Mouse (Mus musculus): ENCODE measurements around the gene Akna.

Gene Akna

DNA sequence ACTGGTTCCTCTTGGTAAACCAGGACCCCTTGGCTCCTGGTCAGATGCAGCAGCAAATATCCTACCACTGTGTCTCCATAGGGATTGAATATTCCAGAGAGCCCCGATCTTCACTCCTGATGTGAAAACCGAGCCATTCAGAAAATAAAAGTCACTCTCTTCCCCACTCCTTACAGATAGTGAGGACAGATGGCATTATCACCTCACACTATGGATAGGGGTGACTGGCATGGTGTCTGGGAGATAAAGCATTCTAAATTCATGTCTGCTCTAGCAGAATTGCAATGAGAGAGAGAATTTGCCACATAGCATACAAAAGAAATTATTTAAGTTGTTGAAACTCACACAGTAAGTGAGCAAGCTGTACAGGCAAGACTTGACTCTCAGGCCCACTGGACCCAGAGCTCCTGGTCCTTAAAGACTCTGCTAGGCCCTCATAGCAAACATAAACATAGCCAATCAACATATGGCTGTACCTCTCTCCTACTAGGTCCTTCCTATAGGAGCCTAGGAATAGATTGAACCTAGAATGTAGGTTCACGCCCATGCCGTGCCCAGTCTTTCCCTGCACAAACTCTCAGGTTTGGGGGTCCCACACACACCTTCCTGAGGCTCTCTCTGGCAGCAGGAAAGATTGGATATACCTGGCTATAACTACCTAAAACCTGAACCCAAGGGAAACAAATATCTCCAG is 20.3 kb downstream of the Akna start:
- no peak for DNase-seq

DNA sequence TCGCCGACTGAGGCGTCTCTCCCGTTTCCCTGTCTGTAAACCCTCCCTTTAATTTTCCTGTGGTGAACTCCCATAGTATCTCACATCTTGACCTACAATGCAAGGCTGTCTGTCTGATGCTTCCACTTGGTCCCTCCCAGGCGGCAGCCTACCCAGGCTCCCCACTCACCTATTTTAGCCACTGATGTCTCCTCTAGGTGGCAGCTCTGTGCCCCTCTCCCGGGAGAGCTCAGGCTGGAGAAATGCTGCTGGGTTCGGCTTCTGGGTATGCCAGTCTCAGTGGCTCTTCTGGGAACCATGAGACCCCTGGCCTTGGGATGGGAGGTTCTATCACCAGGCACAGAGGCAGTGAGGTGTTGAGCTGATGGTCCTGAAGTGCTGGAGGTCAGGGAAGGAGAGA is 25.7 kb downstream of the Akna start:
- no peak for DNase-seq

DNA sequence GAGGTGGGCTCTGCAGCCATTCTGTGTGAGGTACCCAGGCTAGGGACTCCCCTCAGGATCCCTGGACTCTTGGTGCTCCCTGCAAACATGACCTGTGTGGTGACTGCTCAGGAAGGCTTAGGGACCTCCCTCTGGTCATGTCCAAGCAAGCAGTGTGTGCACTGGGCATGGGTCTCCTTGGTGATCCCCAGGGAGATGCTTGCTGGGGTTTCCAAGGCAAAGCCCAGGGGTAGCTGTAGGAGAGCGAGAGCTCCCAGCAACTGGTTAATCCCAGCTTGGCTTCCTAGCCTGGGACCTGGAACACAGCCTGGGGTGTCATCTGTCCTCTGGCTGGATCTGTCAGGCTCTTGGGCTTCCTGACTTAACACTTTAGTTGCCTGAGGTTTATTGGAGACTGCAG is 27.8 kb downstream of the Akna start:
- DNase-seq = no peak

DNA sequence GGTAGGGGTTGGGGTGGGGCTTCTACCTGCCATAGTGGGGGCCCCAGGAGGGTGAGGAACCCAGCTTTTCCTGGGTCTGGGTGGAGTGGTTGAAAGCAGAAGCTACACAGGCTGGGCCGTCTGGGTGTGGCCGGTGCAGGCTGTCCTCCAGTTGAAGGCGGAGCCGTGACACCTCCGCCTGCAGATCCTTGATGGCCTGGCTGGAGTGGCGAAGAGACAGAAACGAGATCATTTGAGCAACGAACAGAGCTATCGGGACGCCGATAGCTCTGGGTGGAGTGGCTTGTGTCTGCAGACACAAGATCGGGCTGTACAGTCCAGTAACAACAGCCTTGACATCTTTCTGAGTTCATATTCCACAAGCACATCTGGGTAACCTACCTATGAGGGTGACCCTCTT is 28.8 kb downstream of the Akna start:
- no peak for DNase-seq

DNA sequence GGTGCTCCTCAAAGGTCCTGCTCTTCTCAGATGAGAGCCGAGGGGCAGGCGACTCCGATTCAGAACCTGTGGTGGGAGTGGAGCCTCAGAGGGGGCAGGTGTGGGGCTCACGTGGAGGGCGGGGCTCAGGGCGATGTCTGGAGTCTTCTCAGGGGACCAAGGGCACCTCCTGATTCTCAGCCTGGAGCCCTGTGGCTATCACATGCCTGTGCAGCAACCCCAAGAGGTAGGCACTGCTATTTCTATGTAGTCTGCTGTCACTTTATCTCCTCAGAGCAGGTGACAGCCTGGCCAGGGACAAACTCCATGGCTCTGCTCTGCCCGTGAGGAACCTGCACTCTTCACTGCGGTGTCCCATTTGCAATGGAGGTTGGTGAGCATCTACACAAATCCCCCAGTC is 29.8 kb downstream of the Akna start:
- DNase-seq = no peak

DNA sequence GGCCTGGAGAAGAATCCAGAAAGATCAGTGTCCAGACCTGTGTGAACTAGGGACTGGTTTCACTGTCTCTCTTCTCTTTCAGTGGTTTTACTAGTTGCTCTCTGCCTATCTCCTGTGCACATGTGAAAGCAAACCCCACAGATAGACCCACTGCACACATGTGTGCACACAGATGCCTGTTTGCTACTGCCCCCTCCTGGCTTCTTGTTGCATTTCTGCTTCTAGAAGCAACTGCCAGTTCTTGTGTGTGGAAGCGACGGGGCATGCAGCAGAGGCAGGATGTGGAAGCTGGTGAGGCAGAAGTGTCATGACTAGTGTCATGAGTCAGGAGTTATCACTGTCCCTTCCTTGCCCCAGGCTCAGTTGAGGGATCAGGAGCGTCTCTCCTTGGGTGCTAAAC is 31.3 kb downstream of the Akna start:
- DNase-seq = peak; percentile 51

DNA sequence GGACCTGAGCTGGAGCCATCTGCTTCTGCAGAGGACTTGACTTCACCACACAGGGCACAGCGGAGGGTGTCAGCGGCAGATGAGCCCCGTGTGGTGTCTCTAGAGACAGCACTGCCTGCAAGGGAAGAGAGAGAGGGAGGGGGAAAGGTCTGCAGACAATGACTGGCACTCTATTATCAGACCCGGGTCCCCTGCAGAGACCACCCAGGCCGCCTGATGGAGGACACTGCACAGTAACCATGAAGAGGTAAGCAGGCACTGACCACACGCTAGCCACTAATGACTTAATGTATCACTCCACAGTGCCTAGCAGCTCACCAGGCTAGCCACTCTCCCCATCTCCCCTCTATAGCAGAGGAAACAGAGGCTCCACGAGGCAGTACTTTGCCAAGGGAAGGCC is 32.3 kb downstream of the Akna start:
- no peak for DNase-seq

DNA sequence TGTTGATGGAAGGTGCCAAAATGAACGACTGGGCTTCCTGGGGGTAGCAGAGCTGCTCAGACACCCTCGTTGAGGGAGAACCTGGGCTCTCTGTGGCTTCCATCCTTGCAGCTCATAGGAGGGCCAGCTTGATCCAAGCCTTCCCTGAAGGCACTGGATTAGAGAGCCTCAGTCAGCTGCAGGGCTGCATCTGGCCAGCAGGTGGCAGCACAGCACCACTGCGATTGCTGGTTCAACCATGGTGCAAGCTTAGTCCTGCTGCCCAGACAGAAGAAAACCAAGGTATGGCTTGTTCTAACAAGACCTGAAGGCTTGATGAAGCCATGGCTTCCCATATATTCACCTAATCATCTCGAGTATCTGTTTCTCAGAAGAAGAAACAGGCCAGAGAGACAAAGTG is 34.6 kb downstream of the Akna start:
- peak; percentile 93 for DNase-seq

DNA sequence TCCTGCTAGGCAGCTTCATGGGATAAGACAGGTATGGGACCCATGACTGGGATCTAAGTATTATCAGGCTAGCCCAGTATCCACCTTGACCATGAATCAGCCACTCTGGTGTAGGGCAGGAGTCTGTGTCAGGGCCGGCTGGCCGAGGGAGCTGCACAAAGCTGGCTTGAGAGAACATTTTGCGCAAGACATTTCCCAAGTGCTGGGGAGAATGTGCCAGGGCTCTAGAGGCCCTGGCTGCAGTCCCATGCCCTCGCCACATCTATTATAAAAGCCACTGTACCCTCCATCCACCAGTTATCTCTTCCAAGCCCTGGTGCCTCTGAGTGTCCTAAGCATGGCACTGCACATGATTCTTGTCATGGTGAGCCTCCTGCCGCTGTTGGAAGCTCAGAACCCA is 41.0 kb downstream of the Akna start, which contains the start of gene Orm2:
Gene Orm2, plus strand, starts transcription at position 300 of the 400 bp plus-strand sequence.
- peak; percentile 65 for DNase-seq

DNA sequence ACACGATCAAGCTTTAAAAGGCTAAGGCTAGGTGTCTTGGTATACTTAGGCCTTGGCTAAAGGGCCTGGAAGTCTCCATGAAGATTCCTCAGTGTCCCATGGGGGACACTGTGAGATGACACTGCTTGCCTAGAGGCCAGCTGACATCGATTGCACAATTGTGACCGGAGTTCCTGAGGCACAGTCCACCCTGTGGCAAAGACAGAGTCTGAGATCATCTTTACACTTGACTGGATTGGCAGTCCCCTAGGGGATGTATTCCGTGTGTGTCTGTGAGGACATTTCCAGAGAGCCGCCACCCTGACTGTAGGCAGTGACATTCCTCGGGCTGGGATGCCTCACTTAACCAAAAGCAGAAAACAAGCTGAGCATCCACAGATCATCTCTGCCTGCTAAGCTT is 43.3 kb downstream of the Akna start:
- DNase-seq = no peak

DNA sequence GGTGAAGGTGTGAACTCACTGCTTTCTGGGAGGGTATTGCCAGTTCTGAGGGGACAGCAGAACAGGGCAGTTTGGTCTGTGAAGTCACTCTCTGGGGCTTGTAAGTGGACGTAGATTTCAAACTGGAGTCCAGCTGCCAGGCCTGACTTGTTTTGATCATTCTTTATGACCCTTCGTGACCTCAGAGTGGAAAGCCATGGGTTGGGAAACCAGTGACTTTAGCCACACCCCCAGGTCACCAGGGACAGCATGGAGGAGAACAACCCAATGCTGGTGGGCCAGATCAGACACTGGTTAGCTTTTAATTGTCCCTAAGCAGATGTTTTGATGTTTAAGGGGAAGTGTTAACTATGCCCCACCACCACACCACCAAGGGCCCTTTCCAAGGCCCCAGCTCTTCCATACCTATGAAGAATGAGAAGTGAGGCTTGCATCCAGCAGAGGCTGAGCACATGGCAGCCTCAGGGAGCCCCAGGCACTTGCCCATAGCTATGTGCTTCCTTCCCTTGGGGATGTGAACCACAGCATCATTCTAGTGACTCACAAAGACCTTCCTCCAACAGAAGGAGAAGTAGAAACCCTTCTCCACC is 46.1 kb downstream of the Akna start:
- peak; percentile 45 for DNase-seq

DNA sequence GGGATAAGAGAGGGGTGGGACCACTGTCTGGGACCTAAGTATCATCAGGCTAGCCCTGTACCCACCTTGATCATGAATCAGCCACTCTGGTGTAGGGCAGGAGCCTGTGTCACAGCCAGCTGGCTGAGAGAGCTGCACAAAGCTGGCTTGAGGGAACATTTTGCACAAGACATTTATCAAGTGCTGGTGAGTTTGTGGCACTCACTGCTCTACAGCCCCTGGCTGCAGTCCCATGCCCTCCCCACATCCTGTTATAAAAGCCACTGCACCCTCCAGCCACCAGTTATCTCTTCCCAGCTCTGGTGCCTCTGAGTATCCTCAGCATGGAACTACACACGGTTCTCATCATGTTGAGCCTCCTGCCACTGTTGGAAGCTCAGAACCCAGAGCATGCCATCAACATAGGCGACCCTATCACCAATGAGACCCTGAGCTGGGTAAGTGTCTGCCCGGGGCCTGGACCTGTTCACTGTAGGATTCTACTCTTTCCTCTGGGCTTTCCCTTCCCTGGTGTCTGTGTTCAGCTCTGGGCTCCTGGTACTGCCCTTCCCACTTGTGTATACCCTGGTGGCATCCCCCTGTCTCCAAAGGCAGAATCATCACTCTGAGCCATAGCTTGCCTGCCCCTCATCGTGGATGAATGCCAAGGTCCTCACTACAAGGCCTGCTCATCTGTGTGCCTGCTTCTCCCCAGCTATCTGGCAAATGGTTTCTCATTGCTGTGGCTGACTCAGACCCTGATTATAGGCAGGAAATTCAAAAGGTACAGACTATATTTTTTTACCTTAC is 47.1 kb downstream of the Akna start, which contains the start of gene Orm3:
Gene Orm3, plus strand, starts transcription at position 286 of the 789 bp plus-strand sequence.
- peak; percentile 33 for DNase-seq

DNA sequence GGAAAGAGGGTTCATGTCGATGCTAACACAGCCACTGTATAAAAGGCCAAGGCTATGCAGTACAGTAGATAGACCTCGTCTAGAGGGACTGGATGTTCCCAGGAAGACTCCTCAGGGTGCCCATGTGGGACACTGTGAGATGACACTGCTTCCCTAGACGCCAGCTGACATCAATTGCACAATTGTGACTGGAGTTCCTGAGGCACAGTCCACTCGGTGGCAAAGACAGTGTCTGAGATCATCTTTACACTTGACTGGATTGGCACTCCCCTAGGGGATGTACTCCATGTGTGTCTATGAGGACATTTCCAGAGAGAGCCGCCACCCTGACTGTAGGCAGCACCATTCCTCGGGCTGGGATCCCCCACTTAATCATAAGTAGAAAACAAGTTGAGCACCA is 54.6 kb downstream of the Akna start:
- DNase-seq = no peak

DNA sequence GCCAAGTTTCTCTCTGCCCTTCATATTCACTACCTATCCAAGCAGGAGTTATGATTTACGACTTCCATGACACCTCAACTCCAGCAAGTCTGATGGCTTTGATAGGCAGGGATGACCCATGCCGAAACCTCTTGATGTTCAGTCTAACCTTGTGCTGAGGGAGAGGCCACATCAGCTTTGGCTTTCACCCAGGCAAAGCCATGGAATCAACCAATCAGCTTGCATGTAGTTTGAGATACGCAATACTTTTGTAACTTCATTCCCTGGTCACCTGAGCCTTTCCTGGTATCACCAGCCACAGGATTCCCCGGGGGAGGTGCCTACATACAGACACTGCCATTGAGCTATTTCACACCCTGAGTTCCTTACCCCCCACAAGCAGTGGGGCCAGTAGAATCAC is 56.5 kb downstream of the Akna start:
- DNase-seq = no peak

DNA sequence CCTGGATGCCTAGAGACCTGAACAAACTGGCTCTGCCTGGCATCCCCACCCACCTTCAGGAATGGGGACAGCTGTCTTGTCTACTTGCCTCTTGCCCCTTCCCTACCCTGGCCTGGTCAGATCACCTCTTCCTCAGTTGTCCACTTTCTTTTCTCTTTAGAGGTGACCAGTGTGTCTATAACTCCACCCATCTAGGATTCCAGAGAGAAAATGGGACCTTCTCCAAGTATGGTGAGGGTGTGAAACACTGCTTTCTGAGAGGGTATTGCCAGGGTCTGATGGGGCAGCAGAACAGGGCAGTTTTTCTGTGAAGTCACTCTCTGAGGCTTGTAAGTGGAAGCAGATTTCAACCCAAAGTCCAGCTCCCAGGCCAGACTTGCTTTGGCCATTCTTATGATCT is 57.9 kb downstream of the Akna start:
- no peak for DNase-seq

DNA sequence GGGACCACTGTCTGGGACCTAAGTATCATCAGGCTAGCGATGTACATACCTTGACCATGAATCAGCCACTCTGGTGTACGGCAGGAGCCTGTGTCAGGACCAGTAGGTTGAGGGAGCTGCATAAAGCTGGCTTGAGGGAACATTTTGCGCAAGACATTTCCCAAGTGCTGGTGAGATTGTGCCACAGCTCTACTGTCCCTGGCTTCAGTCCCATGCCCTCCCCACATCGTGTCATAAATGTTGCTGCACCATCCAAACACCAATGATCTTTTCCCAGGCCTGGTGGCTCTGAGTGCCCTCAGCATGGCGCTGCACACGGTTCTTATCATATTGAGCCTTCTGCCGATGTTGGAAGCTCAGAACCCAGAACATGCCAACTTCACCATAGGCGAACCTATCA is 58.9 kb downstream of the Akna start, which contains the start of gene Orm1:
Gene Orm1, plus strand, starts transcription at position 266 of the 400 bp plus-strand sequence.
- peak; percentile 41 for DNase-seq

DNA sequence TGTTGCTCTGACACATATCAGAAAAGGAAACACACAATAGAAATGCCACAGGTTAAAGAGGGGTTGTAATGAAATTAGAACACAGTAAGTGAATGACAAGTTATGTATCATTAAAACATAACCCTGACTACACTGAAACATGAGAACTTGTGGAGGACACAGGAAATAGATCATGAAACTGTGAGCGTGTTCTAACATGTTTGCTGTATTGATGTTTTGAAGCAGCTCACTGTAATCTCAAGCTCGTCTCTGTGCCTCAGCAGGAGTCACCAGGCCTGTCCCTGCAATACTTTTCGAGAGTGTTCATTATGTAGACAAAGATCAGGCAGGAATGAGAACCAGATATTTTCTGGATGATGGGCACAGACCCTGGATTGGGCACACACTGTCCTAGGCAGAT is 59.5 kb downstream of the Akna start:
- DNase-seq = no peak

DNA sequence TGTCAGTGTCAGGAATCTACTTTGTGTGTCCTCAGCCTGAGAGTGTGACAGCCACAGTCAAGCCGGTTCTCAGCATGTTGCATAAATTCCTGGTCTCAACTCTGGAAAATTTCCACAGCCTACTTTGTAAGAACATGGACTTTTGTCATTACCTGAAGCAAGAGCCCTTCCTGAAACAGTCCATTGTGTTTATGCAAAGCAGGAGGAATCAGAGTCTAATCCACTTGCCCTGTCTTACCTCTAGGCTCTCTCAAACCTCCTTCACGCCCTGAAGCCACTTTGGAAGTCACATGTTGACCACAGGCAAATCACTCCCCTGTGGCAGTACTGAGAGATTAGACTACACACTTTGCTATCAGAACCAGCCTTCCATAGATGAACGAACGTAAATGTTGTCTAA is 60.7 kb downstream of the Akna start:
- no peak for DNase-seq

DNA sequence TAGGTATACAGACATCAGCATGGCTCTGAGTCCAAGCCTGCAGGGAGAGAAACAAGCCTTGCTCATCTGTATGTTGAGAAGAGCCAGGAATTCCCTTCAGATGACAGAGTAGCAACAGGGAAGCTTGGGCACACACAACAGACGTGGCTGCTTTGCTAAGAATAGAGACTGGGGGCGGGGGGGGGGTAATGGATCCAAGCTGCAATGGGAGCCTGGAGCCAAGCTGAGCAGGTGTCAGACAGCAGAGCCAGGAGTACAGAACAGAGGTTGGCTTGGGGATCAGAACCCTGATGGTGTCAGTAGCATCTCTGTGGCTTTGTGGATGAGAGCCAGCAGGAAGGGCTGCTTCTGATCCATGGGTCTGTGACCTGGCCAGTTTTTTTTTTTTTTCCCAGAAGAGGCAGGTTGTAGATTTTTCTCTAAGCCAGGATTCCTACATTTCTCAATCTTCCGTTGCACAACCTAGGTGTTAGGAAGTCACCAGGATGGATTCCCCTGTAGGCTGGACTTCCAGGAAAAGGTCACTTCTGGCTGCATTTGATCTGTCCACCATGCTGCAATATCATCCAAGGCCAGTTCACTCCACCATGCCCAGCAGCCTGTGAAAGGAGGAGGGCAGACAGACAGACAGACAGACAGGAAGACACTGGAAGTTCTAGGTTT is 64.6 kb downstream of the Akna start:
- no peak for DNase-seq

DNA sequence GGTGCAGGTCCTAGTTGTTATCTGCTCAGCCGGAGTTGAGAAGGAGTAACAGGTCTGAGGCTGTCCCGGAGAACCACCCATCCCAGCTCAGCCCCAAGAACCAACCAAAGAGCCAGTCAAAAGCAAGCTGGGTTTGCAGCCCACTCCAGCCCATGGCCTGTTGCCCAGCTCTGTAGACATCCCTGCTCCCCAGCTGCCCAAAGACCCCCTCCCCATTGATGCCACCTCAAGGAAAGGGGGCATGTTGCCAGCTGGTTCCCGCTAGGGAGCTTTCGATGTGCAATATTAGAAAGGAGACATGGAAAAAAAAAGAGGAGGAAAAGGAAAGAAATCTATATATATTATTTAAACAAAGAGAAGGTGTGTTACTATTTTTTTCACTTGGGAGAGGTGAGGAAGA is 69.8 kb downstream of the Akna start:
- DNase-seq = no peak

DNA sequence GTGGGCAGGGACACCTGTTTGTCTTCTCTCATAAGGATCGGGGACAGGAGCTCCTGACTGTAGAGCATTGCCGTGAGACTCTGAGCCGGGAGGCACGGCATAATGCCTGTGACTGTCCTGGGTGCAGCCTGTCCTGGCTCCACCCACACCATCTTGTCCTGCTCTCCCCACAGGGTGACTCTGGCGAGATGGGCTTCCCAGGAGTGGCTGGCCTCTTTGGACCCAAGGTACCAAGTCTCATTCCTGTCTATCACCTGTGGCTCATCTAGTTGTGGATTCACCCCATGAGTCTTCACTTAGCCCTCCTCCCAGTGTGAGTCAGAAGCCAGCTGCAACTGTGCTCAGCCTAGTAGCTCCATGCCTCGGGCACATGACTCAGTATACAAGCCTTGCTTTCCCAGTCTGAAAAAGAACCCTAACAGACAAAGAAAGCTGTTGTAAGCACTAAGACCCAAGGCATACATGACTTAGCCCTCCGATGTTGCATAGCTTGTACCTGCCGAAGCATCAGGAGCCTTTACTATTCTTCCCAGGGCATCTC is 79.8 kb downstream of the Akna start:
- no peak for DNase-seq

DNA sequence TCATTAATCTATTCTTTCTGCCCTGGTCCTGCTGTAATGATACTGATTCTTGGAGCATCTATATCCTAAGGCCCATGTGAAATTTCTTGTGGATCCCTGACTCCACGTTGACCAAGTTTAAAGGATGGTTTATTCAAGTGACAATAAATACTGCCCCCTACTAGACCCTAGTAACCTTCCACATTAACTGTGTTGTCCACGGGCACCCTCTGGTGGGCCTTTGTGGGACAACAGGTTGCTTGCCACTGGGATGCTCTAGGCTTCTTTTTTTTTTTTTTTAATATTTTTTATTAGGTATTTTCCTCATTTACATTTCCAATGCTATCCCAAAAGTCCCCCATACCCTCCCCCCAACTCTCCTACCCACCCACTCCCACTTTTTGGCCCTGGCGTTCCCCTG is 83.6 kb downstream of the Akna start:
- DNase-seq = peak; percentile 78
